8 mouse cellular contexts compared by ENCODE assay signal in genomic region chr13:52976510-52977220, GRCm38 (mm10). TPM values are rescaled to one million over a fixed set of nuclear protein-coding genes. Genes with fewer than 3 reads are reported as not detected.
A peak's percentile ranks its signal among the peaks of the same experiment; 100 is the strongest.
DNase-seq lines count a peak whose midpoint lies in the region; ATAC-seq and TF ChIP-seq lines count a peak whose summit lies in the region.

No protein-coding gene starts in this region.

- 24% methylated on average over 16 of the region's 16 CpGs for WGBS in heart, embryonic 12.5 days
- 9% methylated on average over 16 of the region's 16 CpGs for WGBS in limb, embryonic 11.5 days

- no peak for TF ChIP-seq POLR2A in brain, embryonic 14.5 days (IDR thresholded peaks at IDR 0.05; ENCODE audit: borderline replicate concordance, extremely low read depth, insufficient read depth, insufficient read length, poor library complexity, severe bottlenecking)

- no peaks in the 10 kb centered on the region for H3K9me3 ChIP-seq in heart, embryonic 12.5 days (replicated peaks)
- H3K9me3 ChIP-seq in limb, embryonic 11.5 days (ENCODE audit: control insufficient read depth, low read length) = no peaks in the 10 kb centered on the region

- peaks cover 54% of the 10 kb centered on the region for H3K4me1 ChIP-seq in heart, embryonic 12.5 days (replicated peaks)
- H3K4me1 ChIP-seq in limb, embryonic 11.5 days (ENCODE audit: control insufficient read depth, insufficient read depth, low read length) = peaks cover 37% of the 10 kb centered on the region

- DNase-seq in layer of hippocampus, adult 2 months (ENCODE audit: low spot score in 2 of 2) = no peak
- DNase-seq in layer of hippocampus, adult 9-10 months (ENCODE audit: low spot score) = no peak
- peak; percentile 61 for DNase-seq in brain, embryonic 14.5 days (ENCODE audit: low read depth)
- peak; percentile 64 for DNase-seq in limb, embryonic 11.5 days (ENCODE audit: low spot score)
- DNase-seq in naive thymus-derived CD4-positive, alpha-beta T cell, adult 2 months (ENCODE audit: low read depth) = peak; percentile 11
- DNase-seq in spleen, adult 18-20 months = no peak
- no peak for DNase-seq in layer of hippocampus, adult 9-11 months

- no peak for TF ChIP-seq CTCF in layer of hippocampus, adult 2 months (conservative IDR thresholded peaks at IDR 0.05)
- TF ChIP-seq CTCF in brain, embryonic 14.5 days (IDR thresholded peaks at IDR 0.05; ENCODE audit: borderline replicate concordance, extremely low read depth, insufficient read depth, insufficient read length) = no peak

- H3K4me3 ChIP-seq in layer of hippocampus, adult 2 months = peak overlapping the region; percentile 27
- peak overlapping the region; percentile 71 for H3K4me3 ChIP-seq in heart, embryonic 12.5 days
- 0 out of 2 replicates have a peak overlapping the region, but pooled peaks have one; percentile 0 for H3K4me3 ChIP-seq in limb, embryonic 11.5 days (ENCODE audit: low read depth, low read length)

- H3K27me3 ChIP-seq in heart, embryonic 12.5 days (replicated peaks) = no peaks in the 10 kb centered on the region
- no peaks in the 10 kb centered on the region; the same call in 1 of the 2 replicates for H3K27me3 ChIP-seq in limb, embryonic 11.5 days (ENCODE audit: control insufficient read depth, insufficient read depth, low read length)

- no peaks in the 10 kb centered on the region for H3K36me3 ChIP-seq in heart, embryonic 12.5 days
- no peaks in the 10 kb centered on the region for H3K36me3 ChIP-seq in limb, embryonic 11.5 days (ENCODE audit: control insufficient read depth, insufficient read depth, low read length)

- peak overlapping the region; percentile 96 for H3K4me2 ChIP-seq in heart, embryonic 12.5 days
- H3K4me2 ChIP-seq in limb, embryonic 11.5 days (ENCODE audit: low read depth, severe bottlenecking) = peak overlapping the region; percentile 38

- ATAC-seq in heart, embryonic 12.5 days (ENCODE audit: insufficient number of reproducible peaks, low FRiP score) = no peak
- ATAC-seq in limb, embryonic 11.5 days (ENCODE audit: insufficient number of reproducible peaks, low FRiP score, low TSS enrichment, low read depth) = no peak

- H3K9ac ChIP-seq in heart, embryonic 12.5 days = peak overlapping the region; percentile 56
- H3K9ac ChIP-seq in limb, embryonic 11.5 days (ENCODE audit: low read length) = no peak overlapping the region

- H3K27ac ChIP-seq in layer of hippocampus, adult 2 months = peak overlapping the region; percentile 54; the same call in 1 of the 2 replicates
- H3K27ac ChIP-seq in heart, embryonic 12.5 days (ENCODE audit: poor library complexity, severe bottlenecking) = peak overlapping the region; percentile 48
- H3K27ac ChIP-seq in limb, embryonic 11.5 days (replicated peaks; ENCODE audit: low read depth, low read length) = no peak overlapping the region; the same call in 1 of the 2 replicates

RNA-seq across cellular contexts. Expression of gene Nfil3, which starts 4.2 kb away (rescaled TPM):
- 10 to 100 TPM; 14.2 to 14.7 TPM for total RNA-seq in layer of hippocampus, adult 2 months (2021)
- 9.7 and 16.8 TPM in 2 replicates for polyA plus RNA-seq in brain, embryonic 14.5 days (2012; rRNA removed)
- polyA plus RNA-seq in heart, embryonic 12.5 days (2016; fragmentation: Nextera tagmentation; extraction: Ambion mirVana) = 46.3 and 50.2 TPM in 2 replicates
- polyA plus RNA-seq in limb, embryonic 11.5 days (2014; fragmentation: Nextera tagmentation; extraction: Ambion mirVana) = 29.4 and 31.3 TPM in 2 replicates

RNA-seq across cellular contexts. Expression of gene Auh, which starts 47.2 kb away (rescaled TPM):
- total RNA-seq in layer of hippocampus, adult 2 months (2021) = 100 to 1,000 TPM; 107 to 121 TPM
- 39.7 and 42.9 TPM in 2 replicates for polyA plus RNA-seq in brain, embryonic 14.5 days (2012; rRNA removed)
- 51.3 and 55.2 TPM in 2 replicates for polyA plus RNA-seq in heart, embryonic 12.5 days (2016; fragmentation: Nextera tagmentation; extraction: Ambion mirVana)
- polyA plus RNA-seq in limb, embryonic 11.5 days (2014; fragmentation: Nextera tagmentation; extraction: Ambion mirVana) = 33.6 and 36.4 TPM in 2 replicates

Comparison
In these comparisons a context has a peak if more than half of its experiments do, and no peak if none do; other contexts are left out.
1. DNase-seq: peak in brain, embryonic 14.5 days (single experiment), limb, embryonic 11.5 days (single experiment) and naive thymus-derived CD4-positive, alpha-beta T cell, adult 2 months (single experiment); none in layer of hippocampus, adult 2 months (0 of 2), layer of hippocampus, adult 9-10 months (single experiment), spleen, adult 18-20 months (0 of 2) and layer of hippocampus, adult 9-11 months (single experiment).
2. H3K4me3 ChIP-seq: peak in every context shown above with its lines; median percentile 71 in heart, embryonic 12.5 days; 27 in layer of hippocampus, adult 2 months; 0 in limb, embryonic 11.5 days.